Mouse (Mus musculus) heart, postnatal 0 days (tissue): ENCODE measurements at regions not wholly inside any gene's neighbourhood (a gene's known extent, or its start where the extent isn't known, plus 50 kb on each side); places are given as distances from the start of the nearest gene placed in this dataset.

Source experiments
- CTCF ChIP-seq: IDR thresholded peaks from 2 replicates; pipeline ENCODE4 v1.5.1; 2016; ENCODE audit warnings: antibody characterized with exemption, control low read depth, low read depth
- EP300 ChIP-seq: IDR thresholded peaks from 2 replicates; pipeline ENCODE4 v1.6.1; 2016; ENCODE audit warnings: antibody characterized with exemption, low read depth

GRCm38 (mm10) chr9:113208181-113208580, 499.9 kb downstream of the Pdcd6ip start:
- TF ChIP-seq CTCF: no peak
- TF ChIP-seq EP300: no peak
